Mouse (Mus musculus): ENCODE measurements around the gene Ggt6. TPM values are rescaled to one million over a fixed set of nuclear protein-coding genes. Genes with fewer than 3 reads are reported as not detected.

The Ggt6 gene
- total RNA-seq, 2 experiments from 2014 or later = 0.67 to 5.5 TPM

DNA sequence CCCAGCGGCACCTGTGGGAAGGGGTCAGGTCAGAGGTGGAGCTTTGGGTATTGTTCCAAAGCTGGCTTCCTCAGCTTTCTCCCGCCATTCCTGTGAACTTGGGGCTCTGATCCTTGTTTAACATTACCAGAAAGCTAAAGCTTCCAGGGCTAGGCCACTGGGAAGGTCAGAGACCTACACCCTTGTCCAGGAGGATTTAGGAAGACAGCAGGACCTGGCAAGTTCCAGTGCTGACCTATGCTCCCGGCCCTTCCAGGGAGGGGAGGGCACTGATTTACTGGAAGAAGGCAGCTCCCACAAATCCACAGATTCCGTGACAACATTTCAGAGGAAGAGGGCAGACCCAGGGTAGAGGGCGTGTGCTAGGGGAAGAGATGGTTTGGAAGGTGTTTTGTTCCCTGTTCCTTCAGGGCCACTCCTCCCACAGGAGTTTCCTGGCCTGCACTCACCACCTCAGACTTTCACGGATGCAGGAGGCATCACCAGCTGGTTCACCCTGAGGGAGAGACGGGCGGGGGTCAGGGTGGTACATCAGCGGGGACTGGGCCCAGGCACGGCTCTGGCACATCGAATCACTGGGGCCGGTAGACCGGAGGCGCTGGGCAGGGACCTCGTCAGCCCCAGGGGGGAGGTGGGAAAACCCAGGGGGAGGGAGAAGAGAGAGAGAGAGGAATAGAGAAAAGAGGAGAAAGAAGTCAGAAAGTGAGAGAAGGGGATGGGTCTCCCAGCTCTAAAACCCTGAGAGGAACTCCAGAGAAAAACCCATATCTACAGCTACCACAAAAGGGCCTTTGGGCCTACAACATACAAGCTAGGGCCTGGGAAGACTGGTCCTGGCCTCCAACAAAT lies 18.0 kb downstream of the Ggt6 start:
- intact Hi-C loops (cut with DNase I) = no loop called here
- H3K4me3 ChIP-seq = no peak overlapping the region
- no peak for TF ChIP-seq CTCF (IDR thresholded peaks at IDR 0.05)
- peak overlapping the region; percentile 60 for H3K27ac ChIP-seq
- DNase-seq = no peak

GRCm38 (mm10) chr11:72455694-72456093 lies 20.4 kb downstream of the Ggt6 start:
- peak overlapping the region; percentile 83 for H3K27ac ChIP-seq
- intact Hi-C loops (cut with DNase I) = no loop called here
- H3K4me3 ChIP-seq = no peak overlapping the region
- TF ChIP-seq CTCF (IDR thresholded peaks at IDR 0.05) = no peak
- peak; percentile 53 for DNase-seq

DNA sequence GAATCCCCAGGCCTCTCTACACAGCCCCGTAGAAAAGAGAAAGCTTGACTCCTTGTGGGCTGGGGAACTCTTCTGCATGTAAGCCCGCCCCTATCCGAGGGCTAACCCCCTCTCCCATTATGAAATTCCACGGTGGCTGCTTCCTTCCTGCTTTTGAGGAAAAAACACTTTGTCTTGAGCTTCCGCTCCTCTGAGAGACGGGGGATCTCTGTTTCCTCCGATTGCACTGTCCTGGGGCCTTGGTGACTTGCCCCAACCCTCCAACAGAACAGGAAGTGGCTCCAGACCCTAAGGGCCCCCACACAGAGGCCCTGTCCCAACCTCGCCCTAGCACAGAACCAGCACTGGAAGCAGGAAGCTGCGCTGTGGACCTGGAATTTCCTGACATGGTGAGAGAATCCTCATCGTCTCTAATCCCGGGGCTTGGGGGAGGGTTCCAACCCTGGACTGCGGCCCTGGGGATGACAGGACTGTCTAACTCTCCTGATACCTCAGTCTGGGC lies 22.7 kb downstream of the Ggt6 start:
- DNase-seq = no peak

DNA sequence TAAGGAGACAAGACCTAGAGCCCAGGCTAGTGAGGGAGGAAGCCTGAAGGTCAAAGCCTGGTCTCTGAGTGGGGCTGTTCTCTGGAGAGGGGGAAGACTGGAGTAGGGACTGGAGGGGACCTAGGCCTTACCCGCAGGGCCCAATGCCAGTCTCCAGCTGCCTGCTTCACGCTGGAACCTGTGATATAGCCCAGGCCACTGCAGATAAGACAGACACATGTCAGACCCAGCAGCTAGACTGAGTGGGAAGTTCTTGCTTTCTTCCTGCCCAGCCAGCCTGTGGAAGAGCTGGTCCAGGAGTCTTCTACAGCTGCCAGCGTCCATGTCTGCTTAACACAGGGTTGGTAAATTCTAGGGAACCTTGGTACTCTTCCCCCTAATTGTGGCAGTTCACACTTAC lies 23.2 kb downstream of the Ggt6 start:
- Histone ChIP-seq H3K27ac (peak overlapping the region; percentile 83), H3K4me3 (peak overlapping the region; percentile 46)
- DNase-seq = no peak
- intact Hi-C loops (cut with DNase I) = no loop called here
- no peak for TF ChIP-seq CTCF (IDR thresholded peaks at IDR 0.05)

More for the DNA sequence above, 22.7 kb downstream of the Ggt6 start:
- peak overlapping the region; percentile 46 for H3K4me3 ChIP-seq
- intact Hi-C loops (cut with DNase I) = no loop called here
- TF ChIP-seq CTCF (IDR thresholded peaks at IDR 0.05) = no peak
- H3K27ac ChIP-seq = peak overlapping the region; percentile 83

DNA sequence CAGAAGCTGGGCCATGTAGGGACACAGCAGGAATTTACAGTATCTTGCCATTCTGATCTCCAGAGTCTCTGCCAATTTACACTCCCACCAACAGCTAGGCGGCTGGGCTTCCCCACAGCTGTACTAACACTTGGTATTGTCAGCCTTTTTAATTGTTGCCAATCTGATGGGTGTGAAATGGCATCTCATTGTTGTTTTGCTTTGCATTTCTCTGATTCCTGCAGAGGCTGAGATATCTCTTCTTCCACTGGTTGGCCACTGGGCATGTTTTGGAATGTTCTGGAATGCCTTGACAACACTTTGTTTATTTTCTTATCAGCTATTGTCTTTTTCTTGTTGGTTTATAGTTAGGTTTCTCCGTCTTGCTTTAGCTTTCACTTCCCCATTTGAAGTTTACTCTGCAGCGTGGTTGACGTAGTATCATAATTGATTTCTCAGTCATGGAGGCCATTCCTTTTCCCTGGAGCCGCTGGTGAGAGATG lies 26.2 kb downstream of the Ggt6 start:
- no peak overlapping the region for H3K4me3 ChIP-seq
- 0 out of 2 replicates have a peak, but pooled peaks have one; percentile 3 for TF ChIP-seq CTCF (IDR thresholded peaks at IDR 0.05)
- intact Hi-C loops (cut with DNase I) = no loop called here
- no peak for DNase-seq
- peak overlapping the region; percentile 68 for H3K27ac ChIP-seq

GRCm38 (mm10) chr11:72464821-72465220 lies 29.5 kb downstream of the Ggt6 start:
- Histone ChIP-seq H3K4me3 (no peak overlapping the region), H3K27ac (0 out of 2 replicates have a peak overlapping the region, but pooled peaks have one; percentile 38)
- no peak for TF ChIP-seq CTCF (IDR thresholded peaks at IDR 0.05)
- no peak for DNase-seq
- intact Hi-C loops (cut with DNase I) = no loop called here

GRCm38 (mm10) chr11:72465978-72466693 lies 30.8 kb downstream of the Ggt6 start:
- no peak for DNase-seq
- H3K27ac ChIP-seq = peak overlapping the region; percentile 83
- intact Hi-C loops (cut with DNase I) = no loop called here
- no peak for TF ChIP-seq CTCF (IDR thresholded peaks at IDR 0.05)
- peak overlapping the region; percentile 34 for H3K4me3 ChIP-seq

DNA sequence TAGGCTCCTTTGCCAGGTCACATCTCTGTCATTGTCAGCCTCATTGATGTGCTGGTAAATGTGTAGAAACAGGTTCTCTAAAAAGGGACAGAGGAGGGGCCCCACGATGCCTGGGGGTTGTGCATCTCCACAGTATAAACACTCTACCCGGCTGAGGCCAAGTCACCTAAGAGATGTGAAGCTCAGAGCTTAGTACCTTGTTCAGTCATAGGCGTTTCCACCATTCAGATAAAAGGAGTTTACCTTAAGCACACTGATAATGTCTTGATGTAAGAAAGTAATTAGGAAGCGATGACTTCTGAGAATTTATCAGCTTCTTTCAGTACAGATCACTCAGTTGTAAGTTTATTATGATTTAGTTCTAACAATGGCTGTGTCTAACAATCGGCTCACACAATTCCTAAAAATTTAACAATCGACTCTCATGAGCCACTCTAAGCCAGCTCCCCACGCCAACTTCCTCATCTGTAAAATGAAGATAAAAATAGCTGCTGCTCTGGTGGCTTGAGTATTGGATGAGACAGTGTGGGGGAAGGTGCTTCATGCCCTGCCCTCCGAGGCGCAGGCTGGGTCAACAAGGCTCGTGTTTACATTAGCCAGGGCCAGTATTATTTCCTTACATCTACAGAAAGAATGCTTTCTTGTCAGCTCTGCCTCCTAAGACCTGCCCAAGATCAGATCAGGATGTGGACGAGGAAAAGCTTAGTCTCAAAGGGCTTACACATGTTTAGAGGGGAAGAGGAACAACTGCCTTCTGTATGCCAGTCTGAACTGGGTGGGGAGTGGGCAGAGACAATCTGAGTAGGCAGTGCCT lies 31.6 kb downstream of the Ggt6 start:
- H3K4me3 ChIP-seq = peak overlapping the region; percentile 38
- peak overlapping the region; percentile 83 for H3K27ac ChIP-seq
- intact Hi-C loops (cut with DNase I) = no loop called here
- no peak for TF ChIP-seq CTCF (IDR thresholded peaks at IDR 0.05)
- DNase-seq = no peak

DNA sequence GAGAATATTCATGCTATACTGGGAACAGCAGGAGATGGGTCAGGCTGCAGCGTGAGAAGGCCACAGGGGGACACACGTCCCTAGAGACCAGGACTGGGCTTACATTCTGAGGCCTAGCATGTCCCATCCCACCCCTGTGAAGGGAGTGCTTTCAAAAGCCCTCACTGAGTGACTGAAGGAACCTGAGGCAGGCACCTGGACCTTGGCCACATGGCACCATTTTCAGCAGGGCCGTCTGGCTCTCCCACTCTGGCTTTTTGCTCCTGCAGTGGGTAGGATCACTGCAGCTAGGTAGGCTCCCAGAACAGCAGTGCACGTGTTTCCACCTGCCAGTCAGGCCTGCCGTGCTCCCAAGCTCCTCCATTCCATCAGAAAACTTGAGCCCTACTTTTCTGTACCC lies 33.2 kb downstream of the Ggt6 start:
- intact Hi-C loops (cut with DNase I) = no loop called here
- DNase-seq = peak; percentile 62
- no peak for TF ChIP-seq CTCF (IDR thresholded peaks at IDR 0.05)
- Histone ChIP-seq H3K4me3 (peak overlapping the region; percentile 13; the same call in 1 of the 2 replicates), H3K27ac (peak overlapping the region; percentile 83)

GRCm38 (mm10) chr11:72469217-72469616 lies 33.9 kb downstream of the Ggt6 start:
- H3K27ac ChIP-seq = peak overlapping the region; percentile 83
- TF ChIP-seq CTCF (IDR thresholded peaks at IDR 0.05) = no peak
- DNase-seq = peak; percentile 77
- no peak overlapping the region for H3K4me3 ChIP-seq
- intact Hi-C loops (cut with DNase I) = no loop called here

- intact Hi-C loops (cut with DNase I) = no loop called here
- TF ChIP-seq CTCF (IDR thresholded peaks at IDR 0.05) = no peak
- Histone ChIP-seq H3K27ac (peak overlapping the region; percentile 83), H3K4me3 (no peak overlapping the region)
- DNase-seq = no peak
These were observed 34.7 kb downstream of the Ggt6 start for GRCm38 (mm10) chr11:72470004-72470403.

DNA sequence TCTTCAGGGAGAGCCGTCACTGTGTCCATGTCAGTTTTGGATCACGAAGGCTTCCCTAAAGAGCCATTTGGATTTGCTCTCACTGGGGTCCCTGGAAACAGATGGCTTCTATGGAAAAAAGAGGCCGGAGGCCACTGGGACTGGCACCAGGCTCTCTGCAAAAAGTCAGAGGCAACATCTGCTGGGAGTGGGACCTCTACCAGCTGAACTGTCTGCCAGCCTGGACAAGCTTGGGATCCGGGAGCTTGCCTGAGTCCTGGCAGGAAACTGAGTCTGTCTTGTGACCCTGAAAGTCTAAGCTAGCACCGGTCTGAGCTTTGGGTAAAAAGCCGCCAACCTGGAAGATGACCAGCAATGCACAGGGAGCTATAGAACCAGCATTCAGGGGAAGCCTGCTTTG lies 36.1 kb downstream of the Ggt6 start:
- intact Hi-C loops (cut with DNase I) = no loop called here
- Histone ChIP-seq H3K27ac (peak overlapping the region; percentile 63), H3K4me3 (no peak overlapping the region)
- DNase-seq = no peak
- TF ChIP-seq CTCF (IDR thresholded peaks at IDR 0.05) = no peak
